Mouse (Mus musculus) CD8-positive naive resting alpha-beta T cell, adult 2 months (primary cell): ENCODE results near the gene Lefty2.
"Not testable (repeated sequence)": the region's sequence is repeated elsewhere in the genome, so short reads cannot be mapped to it uniquely, and the experiment has no call there.

Experiments
- DNase-seq, 2 experiments: peaks; one replicate each; pipeline ENCODE4 v3.0.0; 2022; ENCODE audit warnings: low read depth in 2 of 2, low spot score in 2 of 2

Gene Lefty2

DNA sequence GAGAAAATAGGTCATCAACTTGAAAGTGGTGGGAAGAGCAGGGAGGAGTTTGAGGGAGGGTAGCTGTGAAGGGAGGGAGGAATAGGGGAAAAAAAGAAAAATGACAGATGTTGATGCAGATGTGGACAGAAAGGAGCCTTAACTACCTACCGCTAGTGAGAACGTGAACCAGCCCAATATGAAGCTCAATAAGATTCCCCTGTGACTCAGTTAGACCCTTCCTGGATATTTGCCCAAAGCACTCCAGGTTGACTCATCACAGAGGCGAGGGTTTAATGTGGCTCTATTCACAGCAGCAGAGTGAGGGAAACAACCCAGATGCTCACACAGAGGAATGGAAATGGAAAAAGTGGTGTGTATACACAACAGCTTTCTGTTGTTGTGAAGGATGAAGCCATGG, 38.2 kb downstream of the Lefty2 start:
- no peak for DNase-seq

GRCm38 (mm10) chr1:180933659-180934058, 40.8 kb downstream of the Lefty2 start:
- no peak for DNase-seq

DNA sequence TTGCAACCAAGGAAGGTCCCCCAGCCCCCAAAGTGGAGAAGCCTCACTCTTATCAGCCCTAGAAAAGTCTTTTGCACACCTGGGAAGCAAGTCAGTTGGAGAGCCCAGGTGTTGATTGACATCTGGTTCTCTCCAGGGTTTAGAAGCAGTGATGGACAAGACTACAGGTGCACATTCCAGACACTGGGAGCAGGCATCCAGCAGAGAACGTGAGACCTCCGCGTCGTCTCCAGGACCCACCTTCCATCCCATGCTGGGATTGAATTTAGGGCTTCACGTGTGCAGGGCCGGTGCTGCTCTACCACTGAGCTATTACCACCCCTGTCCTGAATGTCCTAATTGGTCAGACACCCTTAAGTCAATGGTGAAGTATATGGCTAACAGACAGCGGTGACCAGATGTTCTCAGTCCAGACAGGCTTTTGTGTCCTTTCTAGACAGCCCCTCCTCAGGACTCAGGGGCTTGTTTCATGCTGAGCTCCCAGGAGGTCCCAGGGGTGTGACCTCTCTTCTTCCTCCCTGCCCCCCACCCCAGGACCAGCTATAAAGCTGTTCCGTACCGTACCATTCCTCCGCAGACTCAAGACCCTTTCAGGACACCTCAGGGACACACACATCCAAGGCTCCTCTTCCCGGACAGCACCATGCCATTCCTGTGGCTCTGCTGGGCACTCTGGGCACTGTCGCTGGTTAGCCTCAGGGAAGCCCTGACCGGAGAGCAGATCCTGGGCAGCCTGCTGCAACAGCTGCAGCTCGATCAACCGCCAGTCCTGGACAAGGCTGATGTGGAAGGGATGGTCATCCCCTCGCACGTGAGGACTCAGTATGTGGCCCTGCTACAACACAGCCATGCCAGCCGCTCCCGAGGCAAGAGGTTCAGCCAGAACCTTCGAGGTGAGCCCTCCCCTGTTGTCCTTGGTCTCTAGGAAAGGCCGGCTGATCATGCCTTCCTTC, 41.8 kb downstream of the Lefty2 start, which contains the start of gene Lefty1:
Lefty1 (plus strand) TSS at position 556 of the 953 bp plus-strand sequence.
- DNase-seq = no peak

DNA sequence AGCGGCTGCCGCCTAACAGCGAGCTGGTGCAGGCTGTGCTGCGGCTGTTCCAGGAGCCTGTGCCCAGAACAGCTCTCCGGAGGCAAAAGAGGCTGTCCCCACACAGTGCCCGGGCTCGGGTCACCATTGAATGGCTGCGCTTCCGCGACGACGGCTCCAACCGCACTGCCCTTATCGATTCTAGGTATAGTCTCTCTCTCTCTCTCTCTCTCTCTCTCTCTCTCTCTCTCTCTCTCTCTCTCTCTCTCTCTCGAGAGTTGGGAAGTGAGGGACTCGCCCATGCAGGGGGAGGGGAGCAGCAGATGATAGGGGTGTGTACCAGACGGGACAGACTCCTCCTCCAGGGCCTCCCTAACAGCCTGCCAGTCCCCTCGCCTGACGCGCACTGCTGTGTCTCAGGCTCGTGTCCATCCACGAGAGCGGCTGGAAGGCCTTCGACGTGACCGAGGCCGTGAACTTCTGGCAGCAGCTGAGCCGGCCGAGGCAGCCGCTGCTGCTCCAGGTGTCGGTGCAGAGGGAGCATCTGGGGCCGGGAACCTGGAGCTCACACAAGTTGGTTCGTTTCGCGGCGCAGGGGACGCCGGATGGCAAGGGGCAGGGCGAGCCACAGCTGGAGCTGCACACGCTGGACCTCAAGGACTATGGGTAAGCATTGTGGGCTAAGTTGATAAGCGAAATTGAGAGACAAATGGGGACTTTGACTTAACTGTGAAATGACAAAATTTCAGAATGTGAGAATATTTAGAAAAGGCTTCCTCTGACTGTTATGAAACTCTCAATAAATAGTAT, 43.9 kb downstream of the Lefty2 start:
- DNase-seq = not testable (repeated sequence)

- not testable (repeated sequence) for DNase-seq
These were observed 44.7 kb downstream of the Lefty2 start for GRCm38 (mm10) chr1:180937631-180938030.

- DNase-seq = not testable (repeated sequence)
These were observed 45.9 kb downstream of the Lefty2 start for GRCm38 (mm10) chr1:180938781-180939180.

DNA sequence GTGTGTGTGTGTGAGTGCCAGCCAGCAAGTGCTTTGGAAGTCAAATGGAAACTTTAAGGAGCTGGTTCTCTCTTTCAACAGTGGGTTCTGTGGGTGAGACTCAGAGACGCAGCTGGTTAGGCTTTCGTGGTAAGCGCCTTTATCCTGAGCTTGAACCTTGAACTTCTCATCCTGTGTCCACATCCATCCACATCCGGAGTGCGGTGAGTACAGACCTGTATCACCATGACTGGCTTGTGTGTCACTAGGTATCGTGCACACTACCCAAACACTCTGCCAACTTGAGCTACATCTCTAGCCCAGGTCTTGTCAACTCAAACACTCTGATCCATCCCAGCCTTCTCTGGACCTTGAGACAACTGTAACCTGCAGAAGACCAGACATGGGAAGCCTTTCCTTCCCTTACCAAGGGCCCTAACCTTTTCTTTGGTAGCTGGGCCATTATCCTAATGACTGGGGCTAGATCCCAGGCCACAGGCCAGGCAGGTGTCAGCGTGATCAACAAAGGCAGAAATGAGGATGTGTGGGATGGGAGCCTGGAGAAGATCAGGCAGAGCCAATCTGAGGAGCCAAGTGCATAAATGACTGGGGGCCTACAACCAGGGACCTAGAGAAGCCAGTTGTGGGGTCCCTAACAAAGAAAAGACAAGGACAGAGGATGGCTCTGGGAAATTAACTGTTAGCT, 48.0 kb downstream of the Lefty2 start:
- DNase-seq = no peak

DNA sequence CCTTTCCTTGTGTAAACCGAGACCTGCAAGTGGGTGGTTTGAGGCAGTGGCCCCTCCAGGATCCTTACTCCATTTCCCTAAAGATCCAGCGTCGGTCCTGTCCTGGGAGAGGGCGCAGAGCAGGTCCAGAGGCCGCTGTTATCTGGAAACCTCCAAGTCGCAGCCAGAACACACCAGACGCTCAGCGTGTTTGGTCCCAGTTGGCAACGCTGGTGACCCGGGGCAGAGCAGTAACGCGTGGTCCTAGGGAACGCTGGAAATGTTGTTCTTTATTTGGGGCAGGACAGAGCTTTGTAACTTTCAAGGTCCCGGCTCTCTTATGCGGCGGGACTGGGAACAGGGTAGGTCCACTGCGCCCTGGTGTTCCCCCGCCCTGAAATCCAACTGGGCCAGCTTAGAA, 48.8 kb downstream of the Lefty2 start:
- no peak for DNase-seq

- DNase-seq = peak; percentile 56 to 67
These were observed 49.5 kb downstream of the Lefty2 start, which contains the start of gene Tmem63a for GRCm38 (mm10) chr1:180942166-180943031. TSS of gene Tmem63a (plus strand) at chr1:180942344.

DNA sequence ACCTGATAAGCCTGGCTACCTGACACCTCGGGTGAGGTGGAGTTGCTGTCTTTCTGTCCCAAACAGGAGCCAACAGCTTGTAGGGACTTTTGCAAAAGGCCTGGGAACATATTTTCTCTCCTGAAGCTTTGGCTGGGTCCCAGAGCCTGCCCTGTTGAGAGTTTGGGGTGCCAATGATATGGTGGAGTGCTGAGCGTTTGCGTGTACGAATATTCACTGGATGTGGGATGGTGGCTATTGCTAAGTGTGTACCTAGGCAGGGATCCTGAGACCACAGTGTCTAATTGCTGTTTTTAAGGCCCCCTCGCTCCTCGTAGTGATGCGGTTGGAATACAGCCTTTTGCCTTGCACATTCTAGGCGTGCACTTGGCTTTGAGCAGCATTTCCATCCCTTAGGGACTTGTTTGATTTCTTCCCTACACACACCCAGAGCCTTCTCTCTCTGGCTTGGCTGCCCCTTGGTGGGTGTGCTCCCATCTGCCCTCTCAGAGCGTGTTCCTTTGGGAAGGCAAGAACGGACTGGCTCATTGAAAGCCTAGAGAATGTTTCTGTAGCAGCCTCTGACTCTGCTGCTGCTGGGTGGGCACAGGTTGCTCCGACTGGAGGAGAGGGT, 50.2 kb downstream of the Lefty2 start:
- DNase-seq = no peak

- no peak for DNase-seq
These were observed 51.0 kb downstream of the Lefty2 start for GRCm38 (mm10) chr1:180943896-180944295.

GRCm38 (mm10) chr1:180944553-180944952, 51.6 kb downstream of the Lefty2 start:
- DNase-seq = no peak

GRCm38 (mm10) chr1:180945001-180945980, 52.4 kb downstream of the Lefty2 start:
- no peak for DNase-seq

DNA sequence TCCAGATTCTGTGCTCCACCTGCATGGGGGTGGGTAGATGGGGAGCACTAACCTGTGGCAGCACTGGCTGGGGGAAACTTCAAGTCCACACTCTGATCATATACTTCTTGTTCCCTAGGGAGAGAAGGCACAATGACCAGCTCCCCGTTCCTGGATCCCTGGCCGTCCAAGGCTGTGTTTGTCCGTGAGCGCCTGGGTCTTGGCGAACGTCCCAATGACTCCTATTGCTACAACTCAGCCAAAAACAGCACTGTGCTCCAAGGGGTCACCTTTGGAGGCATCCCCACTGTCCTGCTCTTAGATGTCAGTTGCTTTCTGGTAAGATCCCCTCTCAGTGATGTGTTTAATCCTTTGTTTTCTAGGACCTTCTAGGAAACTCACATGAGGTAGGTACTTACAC, 53.5 kb downstream of the Lefty2 start:
- no peak for DNase-seq
